Mouse (Mus musculus) 3T3-L1 (cell line): ENCODE measurements around the gene Efcab6.

Experiments
- DNase-seq: peaks from one replicate; pipeline ENCODE4 v3.0.0-alpha.2; 2015; ENCODE audit warnings: low read depth, low spot score

Efcab6 gene

DNA sequence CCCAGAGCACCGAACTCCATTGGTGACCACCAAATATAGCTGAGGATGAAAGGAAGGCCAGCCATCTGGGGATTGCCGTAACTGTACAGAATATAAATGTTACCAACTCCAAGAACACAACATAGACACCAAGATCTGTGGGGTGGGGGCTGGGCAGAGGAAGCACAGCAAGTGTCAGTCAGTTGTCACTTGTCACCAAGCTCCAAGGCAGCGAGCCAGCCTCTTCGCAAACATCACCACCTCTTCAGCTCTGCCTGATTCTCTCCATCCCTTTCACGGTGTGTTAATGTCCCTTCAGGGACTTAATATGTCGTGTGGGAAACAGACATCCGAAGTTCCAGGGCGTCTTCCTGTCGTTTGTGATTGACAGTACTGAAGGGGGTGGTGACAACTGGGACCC lies 93.0 kb downstream of the Efcab6 start:
- no peak for DNase-seq

DNA sequence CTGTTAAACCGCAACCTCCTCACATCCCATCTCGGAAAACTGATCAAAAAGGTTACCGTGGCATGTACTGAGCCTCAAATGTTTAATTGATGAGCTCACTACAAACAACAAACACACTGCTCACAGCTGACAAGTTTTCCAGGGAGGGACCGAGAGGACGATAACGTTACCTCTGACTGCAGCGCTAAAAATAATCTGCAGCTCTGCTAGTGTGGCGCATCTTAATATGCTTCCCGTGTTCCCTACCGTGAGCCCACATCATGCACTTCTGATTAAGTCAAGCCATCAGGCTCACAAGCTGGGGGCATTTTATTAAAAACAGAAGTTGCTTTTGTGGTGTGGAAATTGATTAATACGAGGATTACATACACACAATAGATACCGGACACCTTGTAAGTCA lies 97.4 kb downstream of the Efcab6 start:
- no peak for DNase-seq

DNA sequence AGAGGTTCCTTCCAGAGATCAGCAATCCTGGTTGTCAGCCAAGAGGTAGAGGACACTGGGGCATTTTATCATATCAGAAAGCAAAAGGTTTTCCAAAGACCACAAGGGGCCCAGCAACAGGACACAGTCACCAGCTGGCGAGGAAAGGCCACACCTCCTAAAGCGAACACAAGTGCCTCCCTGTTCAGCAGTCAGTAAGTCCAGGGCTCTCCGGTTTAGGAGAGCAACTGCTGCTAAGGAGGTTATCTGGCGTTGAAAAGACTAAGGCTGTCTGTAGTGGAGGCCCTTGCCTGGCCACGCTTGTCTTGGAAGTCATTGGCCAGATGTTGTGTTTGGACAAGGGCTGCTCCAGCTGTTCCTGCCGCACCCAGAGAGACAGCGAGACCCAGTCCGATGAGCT lies 100.1 kb downstream of the Efcab6 start:
- DNase-seq: no peak

DNA sequence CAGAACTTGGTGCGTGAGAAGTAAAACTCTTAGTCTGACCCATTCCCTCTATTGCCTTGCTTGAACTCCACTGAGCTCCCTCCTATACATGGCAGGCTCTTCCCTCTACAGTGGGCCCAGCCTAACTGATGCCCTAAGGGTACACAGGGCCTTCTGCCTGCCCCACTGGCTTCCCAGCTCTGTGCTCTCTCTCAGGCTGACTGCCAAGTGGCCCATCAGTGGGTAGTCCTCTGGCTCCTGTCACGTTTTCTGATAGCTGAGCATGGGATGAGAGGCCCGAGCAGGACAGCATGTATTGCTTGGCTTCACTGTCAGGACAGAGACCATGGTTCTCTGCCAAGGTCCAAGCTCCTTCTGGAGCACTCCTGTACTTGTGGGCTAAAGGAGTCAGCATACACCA lies 106.8 kb downstream of the Efcab6 start:
- no peak for DNase-seq

DNA sequence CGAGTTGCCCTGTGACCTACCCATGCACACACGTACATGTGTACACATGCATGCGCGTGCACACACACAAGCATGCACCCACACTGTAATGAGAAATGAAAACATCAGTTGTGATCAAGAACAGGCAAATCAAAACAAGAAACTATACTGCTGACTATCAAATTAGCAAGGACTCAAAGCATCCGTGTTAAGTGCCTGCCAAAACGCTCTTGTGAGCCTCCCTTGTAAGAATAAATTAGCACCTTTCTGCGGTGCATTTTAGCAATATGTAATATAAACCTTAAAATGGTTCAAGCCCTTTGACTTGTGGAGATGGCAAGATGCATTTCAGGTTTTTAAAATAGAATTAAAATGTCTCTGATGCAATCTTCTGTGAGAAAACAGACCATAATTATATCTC lies 108.2 kb downstream of the Efcab6 start:
- no peak for DNase-seq

DNA sequence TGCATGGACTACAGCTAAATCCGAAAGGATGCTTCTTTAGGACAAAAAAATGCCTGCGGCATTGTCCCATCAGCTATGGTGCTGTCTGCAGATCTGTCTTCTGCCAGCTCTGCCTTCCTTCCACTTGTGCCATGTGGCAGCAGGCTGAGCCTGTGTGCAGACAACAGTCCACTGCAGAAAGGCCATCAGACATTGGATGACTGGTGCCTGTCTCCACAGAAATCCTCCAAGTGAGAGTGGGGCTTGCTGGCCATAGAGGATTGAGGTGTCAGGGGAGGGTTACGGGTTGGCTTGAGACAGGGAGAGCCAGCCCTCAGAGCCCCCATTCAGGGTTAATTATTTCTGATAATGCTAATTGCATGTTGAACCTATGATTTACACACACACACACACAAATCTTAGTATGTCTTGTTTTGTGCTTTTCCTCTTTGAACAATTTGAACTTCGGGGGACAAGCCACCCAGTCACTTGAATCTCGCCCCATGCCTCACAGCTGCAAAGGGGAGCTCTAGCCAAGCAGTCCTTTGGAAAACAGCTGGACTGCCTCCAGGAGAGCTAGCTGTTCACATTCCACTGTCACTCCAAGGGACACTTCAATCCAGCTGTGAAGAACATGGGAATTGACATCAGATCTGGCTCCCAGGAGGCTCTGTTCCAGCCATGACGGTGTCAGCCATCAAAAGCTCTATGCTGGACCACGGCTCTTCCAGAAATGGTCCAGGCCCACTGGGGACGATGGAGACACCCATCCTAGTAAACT lies 109.1 kb downstream of the Efcab6 start:
- DNase-seq: no peak

DNA sequence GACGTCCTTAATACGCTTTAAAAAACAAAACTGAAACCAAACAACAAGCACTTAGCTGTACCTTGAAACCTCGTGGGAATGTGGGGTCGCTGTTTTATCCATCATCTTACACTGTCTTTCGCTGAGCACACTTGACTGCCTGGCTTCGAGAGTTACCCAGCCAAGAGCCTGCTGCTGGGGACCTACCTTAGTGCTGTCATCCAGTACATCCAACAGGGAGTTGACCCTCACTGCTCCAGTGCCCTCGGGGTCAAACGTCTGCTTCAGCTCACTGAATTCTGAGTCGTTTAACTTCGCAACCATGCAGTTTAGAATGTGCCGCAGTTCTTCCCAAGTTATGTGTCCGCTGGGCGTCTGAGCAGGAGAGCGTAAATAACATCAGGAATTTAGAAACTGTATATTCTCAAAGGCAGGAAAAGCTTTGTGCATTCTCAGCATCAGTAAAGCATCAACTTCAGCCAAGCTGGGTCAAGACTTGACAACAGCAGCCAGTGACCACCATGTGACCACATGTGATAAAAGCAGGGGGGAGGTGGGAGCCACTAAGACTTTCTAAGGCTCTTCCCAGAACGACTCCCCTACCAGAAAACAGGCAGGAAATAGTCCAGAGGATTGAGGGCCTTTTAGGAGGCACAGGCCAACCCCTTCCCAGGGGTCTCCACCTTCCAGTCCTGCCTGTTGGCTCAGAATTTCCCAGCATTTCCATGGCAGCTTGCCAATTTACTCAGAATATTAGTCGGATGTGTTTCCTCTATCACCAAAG lies 115.3 kb downstream of the Efcab6 start:
- DNase-seq: no peak

DNA sequence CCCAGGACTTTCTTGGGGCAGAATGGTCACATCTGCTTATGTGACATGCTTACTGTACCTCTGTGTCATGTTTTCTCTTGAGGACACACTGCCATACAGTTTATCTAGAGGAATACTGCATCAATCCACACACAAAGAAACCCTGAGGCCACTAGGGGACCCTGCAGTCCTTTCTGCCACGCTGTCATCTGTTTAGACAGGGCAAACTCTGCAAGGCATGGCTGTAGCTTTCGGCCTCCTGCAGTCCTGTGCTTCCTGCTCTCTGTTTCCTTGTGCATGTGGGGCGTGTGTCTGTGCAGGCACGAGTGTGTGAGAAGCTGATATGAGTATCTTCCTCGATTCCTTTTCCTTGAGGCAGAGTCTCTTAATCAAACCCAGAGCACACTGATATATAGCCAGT lies 125.5 kb downstream of the Efcab6 start:
- no peak for DNase-seq

- no peak for DNase-seq
These were observed 126.7 kb downstream of the Efcab6 start for GRCm38 (mm10) chr15:83938466-83938865.

DNA sequence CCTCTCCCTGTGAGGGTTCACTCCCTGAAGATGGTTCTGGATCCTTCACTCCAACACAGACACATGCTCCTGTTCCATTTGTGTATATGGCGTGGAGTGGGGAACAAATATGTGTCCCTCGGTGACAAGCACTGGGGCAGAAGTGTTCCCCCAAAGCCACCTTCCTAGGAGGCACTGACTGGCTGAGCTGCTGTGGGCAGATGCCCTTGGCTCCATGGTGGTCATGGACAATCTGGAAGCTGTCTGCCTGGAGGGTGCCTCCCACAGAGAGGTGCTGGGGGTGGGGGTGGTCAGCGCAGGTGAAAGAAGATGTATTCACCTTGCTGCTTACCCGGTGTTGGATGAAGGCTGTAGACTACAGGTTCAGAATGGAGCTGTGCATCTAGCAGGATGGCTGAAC lies 128.7 kb downstream of the Efcab6 start:
- DNase-seq: no peak

DNA sequence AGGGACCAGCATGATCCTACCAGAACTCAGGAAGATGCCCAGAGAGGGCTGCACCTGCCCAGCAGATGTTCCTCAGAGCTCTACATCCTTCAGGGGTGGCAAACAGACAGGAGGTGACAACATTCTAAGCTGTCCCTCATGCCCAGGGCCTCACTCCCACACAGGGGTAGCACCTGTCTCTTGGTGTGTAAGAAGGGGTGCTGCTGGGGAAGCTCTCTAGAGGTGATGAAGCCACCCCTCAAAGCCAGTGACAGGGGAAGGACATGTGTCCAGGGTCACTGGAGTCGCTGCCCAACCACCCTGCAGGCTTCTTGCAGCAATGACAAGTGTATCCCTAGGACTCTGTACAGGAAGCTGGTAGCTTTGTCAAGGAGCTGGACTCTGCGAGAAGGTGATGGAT lies 130.4 kb downstream of the Efcab6 start:
- DNase-seq: no peak

DNA sequence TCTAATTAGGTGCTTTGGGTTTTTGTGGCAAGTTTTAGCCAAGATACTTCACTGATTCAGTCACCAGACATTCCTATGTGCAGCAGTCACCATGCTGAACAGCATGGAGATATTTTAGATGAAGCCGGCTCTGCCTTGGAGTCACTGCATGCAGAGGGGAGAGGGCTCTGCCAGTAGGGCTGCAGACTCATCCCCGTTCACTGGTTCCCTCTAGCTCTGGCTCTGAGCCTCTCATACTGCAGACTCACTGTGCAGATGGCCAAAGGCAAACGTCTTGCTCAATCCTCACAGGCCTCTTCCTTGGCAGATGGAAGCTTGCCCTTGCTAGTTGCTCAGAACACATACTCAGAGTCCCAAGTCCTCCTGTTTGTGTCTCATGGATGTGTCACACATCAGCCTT lies 139.8 kb downstream of the Efcab6 start:
- DNase-seq: no peak

DNA sequence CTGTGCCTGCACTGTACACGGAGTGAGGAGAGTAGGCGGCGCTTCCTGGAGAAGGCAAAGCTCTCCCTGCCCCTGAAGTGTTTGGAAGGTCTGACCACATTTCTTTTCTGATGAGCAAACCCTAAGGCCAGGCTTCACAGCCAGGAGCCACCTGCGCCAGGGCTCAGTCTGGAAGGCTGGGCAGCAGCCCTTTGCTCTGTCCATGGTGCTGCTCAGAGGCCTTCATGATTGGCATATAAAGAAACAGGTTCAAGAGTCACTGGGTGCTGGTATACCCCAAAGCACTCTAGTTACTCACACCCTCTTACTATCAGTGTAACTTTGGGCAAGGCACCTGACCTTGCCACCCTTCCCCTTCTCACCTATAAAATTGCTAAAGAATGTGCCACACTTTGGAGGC lies 140.5 kb downstream of the Efcab6 start:
- DNase-seq: peak; percentile 29

GRCm38 (mm10) chr15:83915376-83915775 lies 149.8 kb downstream of the Efcab6 start:
- no peak for DNase-seq

GRCm38 (mm10) chr15:83913028-83913714 lies 152.0 kb downstream of the Efcab6 start:
- DNase-seq: no peak

- DNase-seq: no peak
These were observed 158.7 kb downstream of the Efcab6 start for GRCm38 (mm10) chr15:83906472-83906871.

DNA sequence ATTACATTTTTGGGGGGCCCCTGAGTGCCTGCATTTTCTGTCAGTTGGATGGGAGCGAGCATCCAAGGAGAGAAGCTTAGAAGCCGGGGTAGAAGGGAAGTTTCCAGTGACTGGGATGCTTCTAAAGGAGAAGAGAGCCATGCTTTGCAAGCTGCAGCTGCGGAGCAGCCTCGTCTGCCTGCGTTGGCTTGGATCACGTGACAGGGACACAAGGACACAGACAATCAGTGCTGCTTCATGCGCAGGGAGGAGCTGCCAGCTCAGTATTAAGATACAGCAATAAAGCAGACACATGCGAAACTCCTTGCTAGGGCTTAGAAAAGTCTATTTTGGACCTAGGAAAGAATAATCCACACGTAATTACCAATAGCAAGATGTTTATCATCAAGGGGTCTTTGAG lies 167.9 kb downstream of the Efcab6 start:
- DNase-seq: no peak

DNA sequence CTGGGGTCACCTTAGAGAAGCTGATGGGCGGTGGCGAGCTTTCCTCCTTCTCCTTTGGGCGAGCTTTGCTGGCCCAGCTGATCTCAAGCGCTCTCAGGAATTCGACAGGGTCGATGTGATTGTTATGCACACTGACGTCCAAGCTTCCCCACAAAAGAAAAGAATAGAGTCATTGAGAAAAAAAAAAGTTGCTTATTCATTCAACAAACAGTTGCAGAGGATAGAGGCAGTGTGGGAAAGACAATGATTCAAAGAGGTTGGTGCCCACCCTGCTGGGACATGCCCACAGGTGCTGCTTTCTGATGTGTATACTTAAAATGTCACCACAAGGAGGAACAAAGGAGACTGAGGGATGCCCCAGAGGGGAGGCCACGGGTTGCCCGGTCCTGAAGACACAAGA lies 169.2 kb downstream of the Efcab6 start:
- DNase-seq: no peak

GRCm38 (mm10) chr15:83894261-83894660 lies 170.9 kb downstream of the Efcab6 start:
- no peak for DNase-seq

DNA sequence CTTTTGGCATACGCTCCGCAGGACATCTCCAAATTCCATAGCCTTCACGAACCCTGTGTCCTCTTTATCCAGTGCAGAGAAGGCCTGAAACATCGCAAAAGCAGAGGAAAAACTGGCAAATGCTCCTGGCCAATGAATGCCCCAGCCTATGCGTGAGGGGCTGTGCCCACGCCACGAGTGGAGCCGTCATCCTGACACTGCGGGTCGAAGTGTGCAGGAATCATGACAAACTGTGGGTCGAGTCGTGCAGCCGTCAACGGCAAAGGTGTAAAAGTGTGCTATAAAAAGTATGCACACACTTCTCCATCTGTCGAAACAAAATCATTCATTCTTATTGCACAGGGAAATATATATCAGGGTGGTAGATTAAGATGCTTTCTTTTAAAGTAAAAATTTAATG lies 172.3 kb downstream of the Efcab6 start:
- no peak for DNase-seq

GRCm38 (mm10) chr15:83884291-83884690 lies 180.9 kb downstream of the Efcab6 start:
- DNase-seq: no peak

GRCm38 (mm10) chr15:83883821-83884220 lies 181.4 kb downstream of the Efcab6 start:
- no peak for DNase-seq

- DNase-seq: peak; percentile 49
These were observed 185.3 kb downstream of the Efcab6 start for GRCm38 (mm10) chr15:83879845-83880244.
